Mouse (Mus musculus) gastrocnemius, adult 2 months (tissue): ENCODE results near the gene Robo1. TPM values are rescaled to one million over a fixed set of nuclear protein-coding genes. Genes with fewer than 3 reads are reported as not detected.

Experiments used
- DNase-seq: peaks from one replicate; pipeline ENCODE4 v3.0.0; 2022
- H3K27ac ChIP-seq: fragments of 200-600 bp; 2 replicates; pipeline ENCODE4 v1.8.1; 2022; ENCODE audit warnings: mild to moderate bottlenecking
- H3K4me3 ChIP-seq: fragments of 200-600 bp; 2 replicates; pipeline ENCODE4 v1.8.1; 2022; ENCODE audit warnings: mild to moderate bottlenecking, moderate library complexity
- CTCF ChIP-seq: fragments of 200-600 bp; IDR thresholded peaks from 2 replicates; pipeline ENCODE4 v1.8.1; 2022; ENCODE audit warnings: antibody characterized with exemption, mild to moderate bottlenecking, moderate library complexity
- intact Hi-C: fragments of 180-260 bp; cut with DNase I; formaldehyde crosslinking; loops from one replicate; pipeline ENCODE4 v1.15.1; 2025
- total RNA-seq, 2 experiments: library from RNA; stranded (reverse); gene quantifications; 2 replicates each; pipeline ENCODE4 v1.2.3; 2021

Gene Robo1
- total RNA-seq, 2 experiments from 2014 or later: 0.84 to 1.6 TPM

- intact Hi-C loops: no loop called here
- TF ChIP-seq CTCF: no peak
Observed at GRCm38 (mm10) chr16:72717118-72717802, 409.2 kb downstream of the Robo1 start.

GRCm38 (mm10) chr16:72719063-72719462 is 411.0 kb downstream of the Robo1 start:
- H3K27ac ChIP-seq: no peak overlapping the region
- no peak for DNase-seq
- TF ChIP-seq CTCF: no peak
- intact Hi-C loops: no loop called here
- peak overlapping the region; percentile 17; the same call in 1 of the 2 replicates for H3K4me3 ChIP-seq

More at GRCm38 (mm10) chr16:72717118-72717802, 409.2 kb downstream of the Robo1 start:
- Histone ChIP-seq H3K4me3 (no peak overlapping the region), H3K27ac (no peak overlapping the region)
- DNase-seq: no peak

- H3K27ac ChIP-seq: no peak overlapping the region
- no peak for TF ChIP-seq CTCF
- H3K4me3 ChIP-seq: no peak overlapping the region
- intact Hi-C loops: no loop called here
- no peak for DNase-seq
Observed at GRCm38 (mm10) chr16:72720979-72721378, 412.9 kb downstream of the Robo1 start.

GRCm38 (mm10) chr16:72721713-72722481 is 413.8 kb downstream of the Robo1 start:
- intact Hi-C loops: no loop called here
- DNase-seq: no peak
- H3K27ac ChIP-seq: no peak overlapping the region
- no peak for TF ChIP-seq CTCF
- no peak overlapping the region for H3K4me3 ChIP-seq

- no peak for TF ChIP-seq CTCF
- Histone ChIP-seq H3K27ac (no peak overlapping the region), H3K4me3 (no peak overlapping the region)
- DNase-seq: no peak
- intact Hi-C loops: no loop called here
Observed at GRCm38 (mm10) chr16:72734234-72734633, 426.1 kb downstream of the Robo1 start.

- no peak for DNase-seq
- H3K27ac ChIP-seq: no peak overlapping the region
- no peak for TF ChIP-seq CTCF
- H3K4me3 ChIP-seq: no peak overlapping the region
- intact Hi-C loops: no loop called here
Observed at GRCm38 (mm10) chr16:72735175-72735574, 427.1 kb downstream of the Robo1 start.

GRCm38 (mm10) chr16:72735588-72735987 is 427.5 kb downstream of the Robo1 start:
- no peak for DNase-seq
- no peak overlapping the region for H3K4me3 ChIP-seq
- no peak overlapping the region for H3K27ac ChIP-seq
- no peak for TF ChIP-seq CTCF
- intact Hi-C loops: no loop called here

GRCm38 (mm10) chr16:72737154-72737553 is 429.0 kb downstream of the Robo1 start:
- no peak for TF ChIP-seq CTCF
- Histone ChIP-seq H3K27ac (no peak overlapping the region), H3K4me3 (no peak overlapping the region)
- DNase-seq: peak; percentile 69
- intact Hi-C loops: no loop called here

- intact Hi-C loops: no loop called here
- no peak overlapping the region for H3K4me3 ChIP-seq
- no peak for DNase-seq
- H3K27ac ChIP-seq: no peak overlapping the region
- TF ChIP-seq CTCF: no peak
Observed at GRCm38 (mm10) chr16:72740218-72740617, 432.1 kb downstream of the Robo1 start.

- intact Hi-C loops: no loop called here
- H3K4me3 ChIP-seq: no peak overlapping the region
- no peak for DNase-seq
- no peak for TF ChIP-seq CTCF
- no peak overlapping the region for H3K27ac ChIP-seq
Observed at GRCm38 (mm10) chr16:72747696-72748095, 439.6 kb downstream of the Robo1 start.

GRCm38 (mm10) chr16:72765128-72765913 is 457.2 kb downstream of the Robo1 start:
- no peak for DNase-seq
- intact Hi-C loops: no loop called here
- no peak overlapping the region for H3K4me3 ChIP-seq
- H3K27ac ChIP-seq: no peak overlapping the region
- no peak for TF ChIP-seq CTCF

GRCm38 (mm10) chr16:72769214-72769834 is 461.2 kb downstream of the Robo1 start:
- H3K4me3 ChIP-seq: no peak overlapping the region
- no peak overlapping the region for H3K27ac ChIP-seq
- TF ChIP-seq CTCF: no peak
- intact Hi-C loops: no loop called here
- DNase-seq: no peak
